Mouse (Mus musculus) T-helper 1 cell (primary cell): ENCODE results near the gene Setd2.

Source experiments
- in situ Hi-C: fragments of 300-600 bp; cut with MboI, MseI; formaldehyde crosslinking; loops from one replicate; pipeline ENCODE4 v1.15.1; 2025; ENCODE audit warnings: high pct_unique_total_duplicates

Setd2 gene

GRCm38 (mm10) chr9:110654726-110655650 lies 122.6 kb downstream of the Setd2 start:
- in situ Hi-C loops: no loop called here

GRCm38 (mm10) chr9:110655651-110656007 lies 123.2 kb downstream of the Setd2 start:
- in situ Hi-C loops: no loop called here

GRCm38 (mm10) chr9:110656249-110657221 lies 124.1 kb downstream of the Setd2 start, which contains the start of gene Ccdc12:
Gene Ccdc12, plus strand, starts transcription at chr9:110656503.
- in situ Hi-C loops: no loop called here

- in situ Hi-C loops: no loop called here
These were observed 125.2 kb downstream of the Setd2 start for GRCm38 (mm10) chr9:110657474-110658078.

GRCm38 (mm10) chr9:110659521-110659920 lies 127.1 kb downstream of the Setd2 start:
- in situ Hi-C loops: no loop called here

GRCm38 (mm10) chr9:110660208-110660607 lies 127.8 kb downstream of the Setd2 start:
- in situ Hi-C loops: loop anchor here (10.0 kb wide), 1 partner anchor 605 kb away; no protein-coding TSS in a partner anchor

GRCm38 (mm10) chr9:110660856-110661612 lies 128.6 kb downstream of the Setd2 start:
- in situ Hi-C loops: loop anchor here (10.0 kb wide), 1 partner anchor 604 kb away; no protein-coding TSS in a partner anchor

- in situ Hi-C loops: loop anchor here (10.0 kb wide), 1 partner anchor 602 kb away; no protein-coding TSS in a partner anchor
These were observed 130.4 kb downstream of the Setd2 start for GRCm38 (mm10) chr9:110662844-110663243.

- in situ Hi-C loops: loop anchor here (10.0 kb wide), 1 partner anchor 599 kb away; no protein-coding TSS in a partner anchor
These were observed 133.5 kb downstream of the Setd2 start for GRCm38 (mm10) chr9:110665912-110666311.

- in situ Hi-C loops: loop anchor here (10.0 kb wide), 1 partner anchor 598 kb away; no protein-coding TSS in a partner anchor
These were observed 134.0 kb downstream of the Setd2 start for GRCm38 (mm10) chr9:110666374-110666773.

GRCm38 (mm10) chr9:110667219-110667836 lies 134.9 kb downstream of the Setd2 start:
- in situ Hi-C loops: loop anchor here (10.0 kb wide), 1 partner anchor 597 kb away; no protein-coding TSS in a partner anchor
